Mouse (Mus musculus) bone marrow macrophage, adult 2 months (primary cell): ENCODE measurements at regions not wholly inside any gene's neighbourhood (a gene's known extent, or its start where the extent isn't known, plus 50 kb on each side); places are given as distances from the start of the nearest gene placed in this dataset.

Experiments
- CTCF ChIP-seq: IDR thresholded peaks from 2 replicates; pipeline ENCODE4 v1.5.1; 2012; ENCODE audit warnings: low read depth, mild to moderate bottlenecking, low read length, moderate library complexity
- POLR2A ChIP-seq: IDR thresholded peaks from 2 replicates; pipeline ENCODE4 v1.6.1; 2012; ENCODE audit warnings: mild to moderate bottlenecking, low read depth, low read length, borderline replicate concordance

DNA sequence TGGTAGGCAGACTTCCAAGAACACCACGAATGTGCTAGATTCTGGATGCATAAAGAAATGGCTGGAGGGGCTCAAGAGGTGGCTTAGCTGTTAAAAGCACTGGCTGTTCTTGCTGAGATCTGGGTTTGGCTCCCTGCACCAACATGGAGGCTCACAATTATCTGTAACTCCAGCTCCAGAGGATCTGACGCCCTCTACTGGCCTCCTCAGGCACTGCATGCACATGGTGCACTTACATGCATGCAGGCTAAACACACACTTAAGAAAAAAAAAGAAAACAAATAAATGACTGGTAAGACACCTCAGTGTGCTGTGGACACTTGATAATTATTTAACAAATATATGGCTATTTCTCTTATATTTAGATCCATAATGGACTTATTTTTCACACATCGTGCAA, 139.2 kb upstream of the Foxd3 start:
- TF ChIP-seq POLR2A (no peak), CTCF (no peak)
